Mouse (Mus musculus): ENCODE results near the gene Dnase1l3. TPM values are rescaled to one million over a fixed set of nuclear protein-coding genes. Genes with fewer than 3 reads are reported as not detected.

Dnase1l3 gene
- polyA plus RNA-seq, 1 experiment from 2014 or later = 0.23 TPM

DNA sequence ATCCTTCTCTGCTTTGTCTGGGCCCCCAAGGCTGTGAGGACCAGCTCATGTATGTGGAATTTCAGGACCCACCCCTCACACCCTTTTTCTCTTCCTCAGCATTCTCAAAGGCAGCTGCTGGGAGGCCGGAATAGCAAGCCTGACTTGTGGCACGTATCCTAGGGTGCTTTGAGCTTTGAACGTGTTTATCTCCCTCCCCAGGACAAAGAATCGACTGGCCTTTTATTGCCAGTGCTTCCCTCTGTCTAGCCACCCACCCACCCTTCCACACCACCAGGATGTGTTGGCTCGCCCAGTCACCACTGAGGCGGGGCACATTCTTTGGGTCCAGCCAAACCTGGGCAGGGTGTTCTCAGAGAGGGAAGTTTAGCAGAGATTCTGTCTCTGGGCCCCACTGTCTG is 40.3 kb downstream of the Dnase1l3 start:
- Histone ChIP-seq H3K9me3 (ENCODE audit: control insufficient read depth, low read length) (no peaks in the 10 kb centered on the region), H3K27me3 (ENCODE audit: control insufficient read depth, insufficient read depth, low read length) (no peaks in the 10 kb centered on the region), H3K4me3 (ENCODE audit: low read depth, low read length) (no peak overlapping the region), H3K4me2 (no peak overlapping the region), H3K27ac (ENCODE audit: low read depth, low read length) (no peak overlapping the region), H3K9ac (ENCODE audit: low read length) (no peak overlapping the region), H3K36me3 (ENCODE audit: control insufficient read depth, insufficient read depth, low read length) (no peaks in the 10 kb centered on the region), H3K4me1 (ENCODE audit: control insufficient read depth, insufficient read depth, low read length) (no peaks in the 10 kb centered on the region)
- ATAC-seq (ENCODE audit: low FRiP score) = no peak
- no peak for DNase-seq (ENCODE audit: low spot score, missing footprints)
- WGBS = 30% methylated on average over 6 of the region's 6 CpGs

- Histone ChIP-seq H3K9me3 (ENCODE audit: control insufficient read depth, low read length) (no peaks in the 10 kb centered on the region), H3K27ac (ENCODE audit: low read depth, low read length) (no peak overlapping the region), H3K4me2 (no peak overlapping the region), H3K4me1 (ENCODE audit: control insufficient read depth, insufficient read depth, low read length) (no peaks in the 10 kb centered on the region), H3K9ac (ENCODE audit: low read length) (no peak overlapping the region), H3K36me3 (ENCODE audit: control insufficient read depth, insufficient read depth, low read length) (no peaks in the 10 kb centered on the region), H3K27me3 (ENCODE audit: control insufficient read depth, insufficient read depth, low read length) (no peaks in the 10 kb centered on the region), H3K4me3 (ENCODE audit: low read depth, low read length) (no peak overlapping the region)
- no peak for ATAC-seq (ENCODE audit: low FRiP score)
- WGBS = 47% methylated on average over 12 of the region's 12 CpGs
- DNase-seq (ENCODE audit: low spot score, missing footprints) = no peak
Observed at GRCm38 (mm10) chr14:7952610-7953254, 41.6 kb downstream of the Dnase1l3 start.

DNA sequence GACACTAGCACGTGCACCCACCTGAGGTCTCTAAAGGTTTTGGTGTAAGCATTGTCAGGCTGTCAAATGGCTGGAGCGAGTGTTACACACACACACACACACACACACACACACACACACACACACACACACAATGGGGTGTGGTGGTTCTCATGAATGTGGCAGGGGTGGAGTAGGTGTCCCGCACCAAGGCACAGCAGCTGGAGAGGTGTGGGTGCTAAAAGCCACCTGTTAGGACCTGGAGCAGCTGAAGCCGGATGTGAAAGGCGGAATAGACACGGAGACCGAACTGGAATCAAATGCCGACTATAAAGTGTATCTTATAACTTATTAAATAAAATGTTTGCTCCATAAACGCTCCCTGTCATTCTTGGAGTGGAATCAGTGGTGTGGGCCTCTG is 43.1 kb downstream of the Dnase1l3 start:
- ATAC-seq (ENCODE audit: low FRiP score) (no peak), DNase-seq (ENCODE audit: low spot score, missing footprints) (no peak)
- 97% methylated on average over 9 of the region's 9 CpGs for WGBS
- no peaks in the 10 kb centered on the region; the same call in 1 of the 2 replicates for H3K36me3 ChIP-seq (ENCODE audit: control insufficient read depth, insufficient read depth, low read length)
- H3K4me3 ChIP-seq (ENCODE audit: low read depth, low read length) = no peak overlapping the region
- no peak overlapping the region for H3K27ac ChIP-seq (ENCODE audit: low read depth, low read length)
- no peak overlapping the region for H3K9ac ChIP-seq (ENCODE audit: low read length)
- no peak overlapping the region for H3K4me2 ChIP-seq
- H3K4me1 ChIP-seq (ENCODE audit: control insufficient read depth, insufficient read depth, low read length) = no peaks in the 10 kb centered on the region
- no peaks in the 10 kb centered on the region for H3K9me3 ChIP-seq (ENCODE audit: control insufficient read depth, low read length)
- no peaks in the 10 kb centered on the region for H3K27me3 ChIP-seq (ENCODE audit: control insufficient read depth, insufficient read depth, low read length)

DNA sequence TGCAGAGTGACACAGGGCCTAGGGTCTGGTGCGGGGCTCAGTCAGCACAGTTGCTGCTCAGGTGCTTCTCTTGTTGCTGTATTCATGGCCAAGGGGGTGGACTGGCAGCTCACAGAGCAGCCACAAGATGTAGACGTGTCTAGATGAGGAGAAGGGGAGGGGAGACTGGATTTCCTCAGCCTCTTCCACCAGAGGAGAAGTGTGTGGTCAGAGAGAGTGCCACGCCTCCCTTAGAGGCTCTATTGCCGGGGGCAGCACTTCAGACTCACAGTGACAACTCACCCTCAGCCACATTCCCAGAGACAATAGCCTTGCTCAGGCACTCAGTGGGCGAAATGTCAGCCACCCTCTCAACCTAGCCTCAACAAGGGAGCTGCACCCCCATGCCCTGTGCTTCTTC is 49.1 kb downstream of the Dnase1l3 start:
- Histone ChIP-seq H3K4me2 (no peak overlapping the region), H3K9me3 (ENCODE audit: control insufficient read depth, low read length) (no peaks in the 10 kb centered on the region), H3K9ac (ENCODE audit: low read length) (no peak overlapping the region), H3K27me3 (ENCODE audit: control insufficient read depth, insufficient read depth, low read length) (no peaks in the 10 kb centered on the region), H3K27ac (ENCODE audit: low read depth, low read length) (no peak overlapping the region), H3K4me3 (ENCODE audit: low read depth, low read length) (no peak overlapping the region), H3K4me1 (ENCODE audit: control insufficient read depth, insufficient read depth, low read length) (no peaks in the 10 kb centered on the region), H3K36me3 (ENCODE audit: control insufficient read depth, insufficient read depth, low read length) (no peaks in the 10 kb centered on the region; the same call in 1 of the 2 replicates)
- ATAC-seq (ENCODE audit: low FRiP score) = no peak
- WGBS = 85% methylated on average over 5 of the region's 5 CpGs
- no peak for DNase-seq (ENCODE audit: low spot score, missing footprints)

DNA sequence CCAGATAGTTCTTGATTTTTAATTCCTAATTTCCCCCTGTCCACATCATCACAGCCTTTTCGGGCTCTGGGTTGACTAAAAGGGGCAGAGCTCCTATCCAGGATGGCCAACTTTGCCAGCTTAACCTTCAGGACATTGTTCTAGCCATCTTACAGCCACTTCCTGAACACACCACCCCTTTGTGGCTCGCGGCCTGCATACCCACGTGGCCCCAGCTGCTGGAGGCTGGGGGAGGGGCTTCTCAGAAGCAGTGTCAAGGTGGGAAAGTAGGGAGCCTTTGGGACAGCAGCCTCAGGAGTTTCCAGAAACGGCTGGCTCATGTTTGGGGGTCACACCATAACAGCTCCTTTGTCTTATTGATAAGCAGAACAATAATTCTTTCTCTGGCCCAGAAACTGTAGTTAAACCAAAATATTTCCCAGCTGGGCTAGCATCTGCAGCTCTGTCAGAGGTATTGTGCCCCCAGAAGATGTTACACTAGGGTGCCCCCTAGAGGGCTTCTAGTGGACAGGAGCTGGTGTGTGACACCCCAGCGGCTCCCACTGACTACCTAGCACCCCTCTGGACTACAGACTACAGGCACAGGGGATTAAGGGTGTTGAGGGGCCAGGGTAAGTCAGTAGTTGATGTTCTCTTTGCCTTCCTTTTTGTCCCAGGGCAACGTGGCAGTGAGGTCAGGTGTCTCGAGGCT is 49.9 kb downstream of the Dnase1l3 start:
- Histone ChIP-seq H3K36me3 (ENCODE audit: control insufficient read depth, insufficient read depth, low read length) (no peaks in the 10 kb centered on the region; the same call in 1 of the 2 replicates), H3K4me1 (ENCODE audit: control insufficient read depth, insufficient read depth, low read length) (no peaks in the 10 kb centered on the region), H3K9me3 (ENCODE audit: control insufficient read depth, low read length) (no peaks in the 10 kb centered on the region), H3K27me3 (ENCODE audit: control insufficient read depth, insufficient read depth, low read length) (no peaks in the 10 kb centered on the region), H3K4me3 (ENCODE audit: low read depth, low read length) (no peak overlapping the region), H3K9ac (ENCODE audit: low read length) (no peak overlapping the region), H3K4me2 (no peak overlapping the region), H3K27ac (ENCODE audit: low read depth, low read length) (no peak overlapping the region)
- WGBS = 62% methylated on average over 8 of the region's 8 CpGs
- ATAC-seq (ENCODE audit: low FRiP score) (no peak), DNase-seq (ENCODE audit: low spot score, missing footprints) (no peak)

DNA sequence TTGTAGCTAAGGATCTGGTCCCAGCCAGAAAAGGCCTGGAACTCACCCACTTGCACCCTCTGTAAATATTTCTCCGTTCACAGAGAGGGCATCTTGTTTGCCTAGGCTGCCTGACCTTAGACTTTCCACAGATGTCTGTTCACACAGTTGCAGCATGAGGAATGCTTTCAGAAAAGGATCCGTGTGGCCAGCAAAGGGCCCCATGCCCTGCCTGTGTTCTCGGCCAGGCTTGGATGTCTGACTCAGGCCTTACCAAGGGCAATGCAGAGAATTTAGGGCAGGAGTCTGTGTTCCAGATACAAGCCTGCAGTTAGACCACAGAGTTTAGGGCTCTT is 50.6 kb downstream of the Dnase1l3 start:
- DNase-seq (ENCODE audit: low spot score, missing footprints) = no peak
- no peak for ATAC-seq (ENCODE audit: low FRiP score)
- Histone ChIP-seq H3K4me2 (no peak overlapping the region), H3K9ac (ENCODE audit: low read length) (no peak overlapping the region), H3K4me3 (ENCODE audit: low read depth, low read length) (no peak overlapping the region), H3K4me1 (ENCODE audit: control insufficient read depth, insufficient read depth, low read length) (no peaks in the 10 kb centered on the region), H3K36me3 (ENCODE audit: control insufficient read depth, insufficient read depth, low read length) (no peaks in the 10 kb centered on the region; the same call in 1 of the 2 replicates), H3K9me3 (ENCODE audit: control insufficient read depth, low read length) (no peaks in the 10 kb centered on the region), H3K27ac (ENCODE audit: low read depth, low read length) (no peak overlapping the region), H3K27me3 (ENCODE audit: control insufficient read depth, insufficient read depth, low read length) (no peaks in the 10 kb centered on the region)
- WGBS = 87% methylated on average over 3 of the region's 3 CpGs

DNA sequence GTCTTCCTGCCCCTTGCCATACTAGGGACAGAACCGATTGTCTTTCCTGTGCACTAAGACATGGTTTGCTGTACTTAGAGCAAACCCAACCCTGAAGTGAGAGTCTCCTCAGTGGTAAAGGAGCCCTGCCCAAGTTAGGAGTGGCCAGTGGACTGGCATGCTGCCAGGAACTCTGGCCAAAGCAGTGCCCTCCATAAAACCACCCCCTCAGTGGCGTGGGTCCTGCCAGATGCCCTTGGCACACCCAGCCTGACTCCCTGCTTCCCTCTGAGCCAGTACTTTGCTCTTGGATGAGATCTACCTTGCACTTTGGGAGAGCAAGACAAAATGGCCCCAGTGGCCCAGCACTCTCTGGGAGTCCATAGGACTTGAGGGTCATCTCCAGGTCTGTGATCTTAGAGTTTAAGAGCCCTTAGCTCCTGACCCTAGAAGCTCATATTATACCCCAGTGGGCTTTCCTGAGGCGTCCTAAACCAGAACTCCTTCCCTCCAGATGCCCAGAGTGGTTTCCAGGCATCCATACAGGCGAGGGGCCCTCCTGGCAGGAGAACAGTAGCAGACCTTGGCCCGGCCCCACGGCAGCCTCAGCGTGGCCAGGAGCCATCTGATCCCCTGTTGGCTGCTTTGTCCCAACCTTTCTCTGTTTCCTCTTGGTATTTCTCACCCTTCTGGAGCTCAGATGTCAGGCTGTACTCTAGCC is 51.1 kb downstream of the Dnase1l3 start:
- WGBS = 87% methylated on average over 7 of the region's 7 CpGs
- Histone ChIP-seq H3K4me3 (ENCODE audit: low read depth, low read length) (no peak overlapping the region), H3K27ac (ENCODE audit: low read depth, low read length) (no peak overlapping the region), H3K36me3 (ENCODE audit: control insufficient read depth, insufficient read depth, low read length) (no peaks in the 10 kb centered on the region; the same call in 1 of the 2 replicates), H3K4me2 (no peak overlapping the region), H3K9ac (ENCODE audit: low read length) (no peak overlapping the region), H3K27me3 (ENCODE audit: control insufficient read depth, insufficient read depth, low read length) (no peaks in the 10 kb centered on the region), H3K9me3 (ENCODE audit: control insufficient read depth, low read length) (no peaks in the 10 kb centered on the region), H3K4me1 (ENCODE audit: control insufficient read depth, insufficient read depth, low read length) (no peaks in the 10 kb centered on the region)
- DNase-seq (ENCODE audit: low spot score, missing footprints) (no peak), ATAC-seq (ENCODE audit: low FRiP score) (no peak)

DNA sequence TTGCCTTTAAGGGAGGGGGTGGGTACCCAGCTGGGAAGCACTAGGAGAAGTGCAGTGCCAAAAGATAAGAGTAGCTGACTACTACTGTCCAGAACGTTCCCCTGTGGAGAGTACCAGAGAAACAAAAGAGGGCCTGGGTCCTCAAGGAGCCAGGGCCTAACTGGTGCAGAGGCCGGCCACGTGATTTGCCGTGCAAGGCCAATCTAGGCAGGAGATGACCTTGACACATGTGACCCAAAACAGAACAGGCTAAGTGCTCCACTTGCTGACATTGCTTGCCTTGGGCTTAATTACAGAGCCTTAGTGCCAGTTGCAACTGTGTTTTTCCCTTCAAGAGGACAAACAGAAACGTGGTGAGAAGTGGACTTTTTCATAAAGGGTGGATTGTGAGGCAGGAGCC is 53.0 kb downstream of the Dnase1l3 start:
- H3K27me3 ChIP-seq (ENCODE audit: control insufficient read depth, insufficient read depth, low read length) = no peaks in the 10 kb centered on the region
- no peak overlapping the region for H3K4me3 ChIP-seq (ENCODE audit: low read depth, low read length)
- no peaks in the 10 kb centered on the region; the same call in 1 of the 2 replicates for H3K36me3 ChIP-seq (ENCODE audit: control insufficient read depth, insufficient read depth, low read length)
- DNase-seq (ENCODE audit: low spot score, missing footprints) (no peak), ATAC-seq (ENCODE audit: low FRiP score) (no peak)
- no peak overlapping the region for H3K4me2 ChIP-seq
- no peaks in the 10 kb centered on the region for H3K9me3 ChIP-seq (ENCODE audit: control insufficient read depth, low read length)
- H3K9ac ChIP-seq (ENCODE audit: low read length) = no peak overlapping the region
- 73% methylated on average over 5 of the region's 5 CpGs for WGBS
- H3K4me1 ChIP-seq (ENCODE audit: control insufficient read depth, insufficient read depth, low read length) = no peaks in the 10 kb centered on the region
- no peak overlapping the region for H3K27ac ChIP-seq (ENCODE audit: low read depth, low read length)
